Mouse (Mus musculus): ENCODE measurements around the gene Topbp1.

DNA sequence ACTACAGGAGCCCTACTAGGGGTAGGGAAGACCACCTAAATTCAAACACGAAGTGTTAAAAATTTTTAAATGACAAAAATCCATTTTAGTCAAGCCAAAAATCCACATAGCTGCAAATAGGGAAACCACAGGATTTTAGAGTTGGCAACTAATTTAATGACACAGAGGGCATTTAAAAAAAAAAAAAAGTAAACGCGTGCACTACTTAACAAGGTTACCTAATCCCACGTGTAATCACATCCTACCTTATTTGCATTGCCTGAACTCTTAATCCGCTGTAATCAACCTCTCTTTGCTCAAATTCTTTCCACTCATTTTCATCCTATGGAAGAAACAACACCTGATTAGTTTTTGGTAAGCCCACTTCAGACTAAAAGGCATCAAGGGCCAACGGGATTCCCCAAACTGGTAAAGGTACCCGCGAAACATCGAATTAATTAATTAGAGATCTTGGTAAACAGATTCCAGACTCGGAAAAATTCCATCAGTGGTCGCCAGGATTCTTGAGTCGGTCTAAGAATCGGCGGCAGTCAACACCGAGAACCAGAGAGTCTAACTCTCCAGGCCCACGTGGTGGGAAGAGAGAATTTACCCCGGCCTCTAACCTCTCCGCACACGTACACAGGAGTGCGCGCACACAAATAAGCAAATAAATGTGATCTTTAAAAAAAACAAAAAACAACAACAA lies 58.9 kb downstream of the Topbp1 start:
- TF ChIP-seq CTCF (IDR thresholded peaks at IDR 0.05; ENCODE audit: low read depth, low read length), result no peak
- TF ChIP-seq POLR2A (IDR thresholded peaks at IDR 0.05; ENCODE audit: insufficient read depth, low read length), result no peak
